Mouse (Mus musculus) duodenum, adult 2 months (tissue): Measurements from ENCODE around the gene Fam204a. TPM values are rescaled to one million over a fixed set of nuclear protein-coding genes. Genes with fewer than 3 reads are reported as not detected.

Source experiments
- polyA plus RNA-seq: library from polyadenylated mRNA; depleted of rRNA; stranded (reverse); fragments of >200 nt; gene quantifications from 2 replicates; pipeline ENCODE4 v1.2.3, GENCODE M21; 2012; ENCODE audit warnings: low replicate concordance; rRNA removed

Fam204a gene
- polyA plus RNA-seq = 3.3 and 8.2 TPM in 2 replicates

GRCm38 (mm10) chr19:60225899-60226844 is at the start of gene Fam204a:
Fam204a (minus strand) TSS chr19:60226701.

Other genes with a start within 250 kb of the Fam204a start
- gene Prlhr, start 241.6 kb upstream of the Fam204a start, polyA plus RNA-seq = not detected in 2 replicates